Mouse (Mus musculus) stomach, postnatal 0 days (tissue): ENCODE measurements at regions not wholly inside any gene's neighbourhood (a gene's known extent, or its start where the extent isn't known, plus 50 kb on each side); places are given as distances from the start of the nearest gene placed in this dataset.

Experiments
- CTCF ChIP-seq: IDR thresholded peaks from 2 replicates; pipeline ENCODE4 v1.5.1; 2016; ENCODE audit warnings: antibody characterized with exemption, low read depth, mild to moderate bottlenecking, moderate library complexity
- EP300 ChIP-seq: optimal IDR thresholded peaks from 2 replicates; pipeline ENCODE3; 2016; ENCODE audit warnings: antibody characterized with exemption

DNA sequence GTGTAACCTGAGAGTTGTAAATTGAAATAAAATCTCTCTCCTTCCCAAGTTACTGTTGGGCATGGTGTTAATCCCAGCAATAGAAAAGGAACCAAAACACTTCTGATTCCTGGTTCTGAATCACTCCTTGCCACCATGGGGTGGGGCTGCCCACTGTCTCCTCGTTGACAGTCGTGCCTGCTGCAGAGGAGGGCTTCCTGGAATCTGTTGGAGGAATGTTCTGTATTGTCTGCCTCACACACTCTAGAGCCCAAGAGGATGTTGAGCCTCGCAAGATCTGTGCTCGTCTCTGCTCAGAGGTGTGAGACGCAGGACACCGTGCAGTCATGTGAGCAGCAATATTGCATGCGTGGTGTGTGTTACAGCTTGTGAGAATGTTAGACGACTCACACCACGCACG, 246.4 kb upstream of the Kcnab2 start:
- no peak for TF ChIP-seq CTCF
- TF ChIP-seq EP300 = no peak
